Mouse (Mus musculus) C2C12 (cell line): Measurements from ENCODE around the gene Srp9.

ENCODE experiments used
- CEBPB ChIP-seq: IDR thresholded peaks from one replicate; pipeline ENCODE4 v1.6.1; 2011; ENCODE audit warnings: low read depth, mild to moderate bottlenecking, control low read depth, moderate library complexity
- CTCF ChIP-seq: IDR thresholded peaks from one replicate; pipeline ENCODE4 v1.5.1; 2011; ENCODE audit not compliant: control insufficient read depth, insufficient read depth, insufficient read length
- MAX ChIP-seq: IDR thresholded peaks from one replicate; pipeline ENCODE4 v1.6.1; 2011; ENCODE audit warnings: mild to moderate bottlenecking, control low read depth
- MYOD1 ChIP-seq: IDR thresholded peaks from one replicate; pipeline ENCODE4 v1.6.1; 2011; ENCODE audit warnings: low read depth; ENCODE audit not compliant: control insufficient read depth, insufficient read length
- MYOG ChIP-seq: IDR thresholded peaks from one replicate; pipeline ENCODE4 v1.6.1; 2011; ENCODE audit not compliant: control insufficient read depth, insufficient read length; ENCODE audit errors: extremely low read depth
- USF1 ChIP-seq: IDR thresholded peaks from one replicate; pipeline ENCODE4 v1.6.1; 2011; ENCODE audit warnings: low read depth, mild to moderate bottlenecking, control low read depth, moderate library complexity

DNA sequence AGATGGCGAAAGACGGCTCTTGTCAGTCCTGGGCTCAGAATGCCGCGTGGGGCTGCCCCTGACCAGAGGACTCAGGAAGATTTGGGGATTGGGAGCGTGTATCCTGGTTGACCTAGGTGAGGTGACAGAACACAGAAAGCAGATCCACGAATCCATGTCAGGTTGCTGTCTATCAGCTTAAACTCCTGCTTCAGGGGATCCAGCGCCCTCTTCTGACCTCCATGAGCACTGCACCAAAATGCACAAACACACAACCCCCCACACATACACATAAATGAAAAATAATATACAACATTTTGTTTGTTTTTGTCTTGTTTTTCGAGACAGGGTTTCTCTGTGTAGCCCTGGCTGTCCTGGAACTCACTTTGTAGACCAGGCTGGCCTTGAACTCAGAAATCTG lies 13.6 kb downstream of the Srp9 start:
- TF ChIP-seq CTCF (no peak), USF1 (no peak), MAX (no peak), MYOD1 (no peak), CEBPB (no peak), MYOG (no peak)
